Mouse (Mus musculus): ENCODE data around the gene Lin7a.

Gene Lin7a

GRCm38 (mm10) chr10:107323865-107324264 is 52.4 kb downstream of the Lin7a start:
- DNase-seq (ENCODE audit: low spot score in 2 of 2): no peak

GRCm38 (mm10) chr10:107325558-107325957 is 54.1 kb downstream of the Lin7a start:
- no peak for DNase-seq (ENCODE audit: low spot score in 2 of 2)

GRCm38 (mm10) chr10:107339524-107339923 is 68.0 kb downstream of the Lin7a start:
- DNase-seq (ENCODE audit: low spot score in 2 of 2): no peak

- no peak for DNase-seq (ENCODE audit: low spot score in 2 of 2)
Measured at GRCm38 (mm10) chr10:107341151-107341550, 69.7 kb downstream of the Lin7a start.

- DNase-seq (ENCODE audit: low spot score in 2 of 2): no peak
Measured at GRCm38 (mm10) chr10:107344200-107344599, 72.7 kb downstream of the Lin7a start.

- DNase-seq (ENCODE audit: low spot score in 2 of 2): no peak
Measured at GRCm38 (mm10) chr10:107347842-107348241, 76.4 kb downstream of the Lin7a start.

- DNase-seq (ENCODE audit: low spot score in 2 of 2): no peak
Measured at GRCm38 (mm10) chr10:107351696-107352485, 80.4 kb downstream of the Lin7a start.

GRCm38 (mm10) chr10:107353483-107353882 is 82.0 kb downstream of the Lin7a start:
- no peak for DNase-seq (ENCODE audit: low spot score in 2 of 2)

- no peak for DNase-seq (ENCODE audit: low spot score in 2 of 2)
Measured at GRCm38 (mm10) chr10:107358443-107359040, 87.1 kb downstream of the Lin7a start.

GRCm38 (mm10) chr10:107359296-107359695 is 87.8 kb downstream of the Lin7a start:
- DNase-seq (ENCODE audit: low spot score in 2 of 2): no peak

- DNase-seq (ENCODE audit: low spot score in 2 of 2): no peak
Measured at GRCm38 (mm10) chr10:107361546-107361945, 90.1 kb downstream of the Lin7a start.

- no peak for DNase-seq (ENCODE audit: low spot score in 2 of 2)
Measured at GRCm38 (mm10) chr10:107362026-107362425, 90.5 kb downstream of the Lin7a start.

- DNase-seq (ENCODE audit: low spot score in 2 of 2): no peak
Measured at GRCm38 (mm10) chr10:107363049-107363816, 91.7 kb downstream of the Lin7a start.

- DNase-seq (ENCODE audit: low spot score in 2 of 2): no peak
Measured at GRCm38 (mm10) chr10:107377218-107377617, 105.7 kb downstream of the Lin7a start.

- DNase-seq (ENCODE audit: low spot score in 2 of 2): no peak
Measured at GRCm38 (mm10) chr10:107381143-107381746, 109.8 kb downstream of the Lin7a start.

GRCm38 (mm10) chr10:107383825-107384224 is 112.3 kb downstream of the Lin7a start:
- DNase-seq (ENCODE audit: low spot score in 2 of 2): no peak

GRCm38 (mm10) chr10:107389505-107389904 is 118.0 kb downstream of the Lin7a start:
- DNase-seq (ENCODE audit: low spot score in 2 of 2): no peak

- DNase-seq (ENCODE audit: low spot score in 2 of 2): no peak
Measured at GRCm38 (mm10) chr10:107405347-107405746, 133.9 kb downstream of the Lin7a start.

GRCm38 (mm10) chr10:107418306-107418705 is 146.8 kb downstream of the Lin7a start:
- no peak for DNase-seq (ENCODE audit: low spot score in 2 of 2)

GRCm38 (mm10) chr10:107436967-107437366 is 165.5 kb downstream of the Lin7a start:
- DNase-seq (ENCODE audit: low spot score in 2 of 2): no peak

GRCm38 (mm10) chr10:107442781-107443180 is 171.3 kb downstream of the Lin7a start:
- no peak for DNase-seq (ENCODE audit: low spot score in 2 of 2)

Measured in natural killer cell, adult 2 months (primary cell).